Mouse (Mus musculus): Measurements from ENCODE around the gene Ttf2. TPM values are rescaled to one million over a fixed set of nuclear protein-coding genes. Genes with fewer than 3 reads are reported as not detected.

The Ttf2 gene
- polyA plus RNA-seq, 1 experiment from 2014 or later = 23.0 TPM

DNA sequence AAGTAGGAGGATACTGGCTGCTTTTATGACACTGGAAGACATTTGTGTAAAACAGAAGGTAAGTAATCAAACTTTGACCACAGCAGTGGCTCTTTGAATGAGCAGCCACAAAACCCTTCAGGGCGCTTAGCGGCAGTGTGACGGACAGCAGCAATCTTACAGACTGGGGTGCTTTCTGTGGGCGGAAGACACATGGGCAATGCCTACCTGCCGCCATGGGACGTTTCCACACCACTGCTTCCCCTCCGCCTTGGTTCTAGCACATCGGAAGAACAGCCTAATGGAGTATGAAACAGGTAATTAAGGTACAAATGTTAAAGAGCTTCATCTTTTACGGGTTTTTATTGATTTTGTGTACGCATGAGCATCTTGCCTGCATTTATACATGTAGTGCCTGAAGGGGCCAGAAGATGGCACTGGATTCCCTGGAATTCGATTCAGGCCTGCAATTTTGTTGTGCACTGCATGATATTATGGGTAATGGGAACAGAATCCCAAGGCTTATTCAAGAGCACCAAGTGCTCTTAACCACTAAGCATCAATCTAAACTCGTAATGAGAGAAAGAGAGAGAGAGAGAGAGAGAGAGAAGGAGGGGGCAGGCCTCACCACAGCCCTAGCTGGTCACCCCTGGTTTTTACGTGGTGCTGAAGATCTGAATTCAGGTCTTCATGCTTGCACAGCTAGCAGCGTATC lies 5.5 kb downstream of the Ttf2 start:
- H3K36me3 ChIP-seq (replicated peaks; ENCODE audit: control insufficient read depth, insufficient read depth, low read depth, low read length) = peaks cover 5% of the 10 kb centered on the region; the same call in 1 of the 2 replicates

DNA sequence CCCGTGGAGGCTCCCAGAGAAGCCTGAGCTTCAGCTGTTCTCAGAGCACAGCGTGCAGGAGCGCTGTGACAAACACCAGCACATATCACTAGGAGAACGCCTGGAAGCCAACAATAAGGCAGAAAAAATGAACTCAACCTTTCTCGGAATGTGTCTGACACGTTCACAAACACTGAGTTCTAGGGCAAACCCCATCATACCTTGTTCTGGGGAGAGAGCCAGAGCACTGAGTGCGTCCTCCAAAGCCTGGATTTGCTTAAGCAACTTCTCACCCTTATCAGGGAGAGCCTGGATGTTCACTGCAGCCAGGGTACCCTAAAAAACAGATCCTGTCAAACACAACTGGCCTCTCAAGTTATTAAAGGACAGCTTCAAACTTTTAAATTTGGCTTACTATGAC lies 8.0 kb downstream of the Ttf2 start:
- Histone ChIP-seq H3K4me3 (ENCODE audit: low read depth, low read length) (no peak overlapping the region), H3K27me3 (ENCODE audit: control insufficient read depth, insufficient read depth, low read length) (no peaks in the 10 kb centered on the region), H3K4me1 (ENCODE audit: control insufficient read depth, insufficient read depth, low read length) (no peaks in the 10 kb centered on the region), H3K36me3 (replicated peaks; ENCODE audit: control insufficient read depth, insufficient read depth, low read depth, low read length) (peaks cover 5% of the 10 kb centered on the region; the same call in 1 of the 2 replicates), H3K9me3 (replicated peaks; ENCODE audit: control insufficient read depth, low read length) (no peaks in the 10 kb centered on the region), H3K9ac (replicated peaks; ENCODE audit: low read length) (no peak overlapping the region), H3K27ac (replicated peaks; ENCODE audit: low read depth, low read length) (no peak overlapping the region), H3K4me2 (ENCODE audit: low read depth, low read length) (no peak overlapping the region)
- DNase-seq (ENCODE audit: low spot score) = no peak
- 84% methylated on average over 7 of the region's 7 CpGs for WGBS
- ATAC-seq (replicated peaks; ENCODE audit: insufficient number of reproducible peaks, low FRiP score, low TSS enrichment, low read depth) = no peak

More for the DNA sequence above, 5.5 kb downstream of the Ttf2 start:
- no peak overlapping the region for H3K9ac ChIP-seq (replicated peaks; ENCODE audit: low read length)
- H3K4me2 ChIP-seq (ENCODE audit: low read depth, low read length) = no peak overlapping the region
- 82% methylated on average over 14 of the region's 14 CpGs for WGBS
- DNase-seq (ENCODE audit: low spot score) = peak; percentile 57
- H3K27ac ChIP-seq (replicated peaks; ENCODE audit: low read depth, low read length) = no peak overlapping the region
- H3K27me3 ChIP-seq (ENCODE audit: control insufficient read depth, insufficient read depth, low read length) = no peaks in the 10 kb centered on the region
- H3K9me3 ChIP-seq (replicated peaks; ENCODE audit: control insufficient read depth, low read length) = no peaks in the 10 kb centered on the region
- H3K4me1 ChIP-seq (ENCODE audit: control insufficient read depth, insufficient read depth, low read length) = no peaks in the 10 kb centered on the region
- ATAC-seq (replicated peaks; ENCODE audit: insufficient number of reproducible peaks, low FRiP score, low TSS enrichment, low read depth) = no peak
- no peak overlapping the region for H3K4me3 ChIP-seq (ENCODE audit: low read depth, low read length)

- Histone ChIP-seq H3K4me2 (ENCODE audit: low read depth, low read length) (no peak overlapping the region), H3K4me1 (ENCODE audit: control insufficient read depth, insufficient read depth, low read length) (no peaks in the 10 kb centered on the region), H3K9ac (replicated peaks; ENCODE audit: low read length) (no peak overlapping the region), H3K4me3 (ENCODE audit: low read depth, low read length) (no peak overlapping the region), H3K36me3 (replicated peaks; ENCODE audit: control insufficient read depth, insufficient read depth, low read depth, low read length) (peaks cover 5% of the 10 kb centered on the region; the same call in 1 of the 2 replicates), H3K9me3 (replicated peaks; ENCODE audit: control insufficient read depth, low read length) (no peaks in the 10 kb centered on the region), H3K27ac (replicated peaks; ENCODE audit: low read depth, low read length) (no peak overlapping the region), H3K27me3 (ENCODE audit: control insufficient read depth, insufficient read depth, low read length) (no peaks in the 10 kb centered on the region)
- WGBS = 83% methylated on average over 5 of the region's 5 CpGs
- no peak for DNase-seq (ENCODE audit: low spot score)
- ATAC-seq (replicated peaks; ENCODE audit: insufficient number of reproducible peaks, low FRiP score, low TSS enrichment, low read depth) = no peak
Measured at GRCm38 (mm10) chr3:100961007-100961406, 8.5 kb downstream of the Ttf2 start.

- Histone ChIP-seq H3K27ac (replicated peaks; ENCODE audit: low read depth, low read length) (no peak overlapping the region), H3K4me1 (ENCODE audit: control insufficient read depth, insufficient read depth, low read length) (no peaks in the 10 kb centered on the region), H3K4me3 (ENCODE audit: low read depth, low read length) (no peak overlapping the region), H3K9ac (replicated peaks; ENCODE audit: low read length) (no peak overlapping the region), H3K36me3 (replicated peaks; ENCODE audit: control insufficient read depth, insufficient read depth, low read depth, low read length) (peaks cover 2% of the 10 kb centered on the region), H3K9me3 (replicated peaks; ENCODE audit: control insufficient read depth, low read length) (no peaks in the 10 kb centered on the region), H3K4me2 (ENCODE audit: low read depth, low read length) (no peak overlapping the region), H3K27me3 (ENCODE audit: control insufficient read depth, insufficient read depth, low read length) (no peaks in the 10 kb centered on the region)
- DNase-seq (ENCODE audit: low spot score) (no peak), ATAC-seq (replicated peaks; ENCODE audit: insufficient number of reproducible peaks, low FRiP score, low TSS enrichment, low read depth) (no peak)
Measured at GRCm38 (mm10) chr3:100954616-100955015, 14.8 kb downstream of the Ttf2 start.

DNA sequence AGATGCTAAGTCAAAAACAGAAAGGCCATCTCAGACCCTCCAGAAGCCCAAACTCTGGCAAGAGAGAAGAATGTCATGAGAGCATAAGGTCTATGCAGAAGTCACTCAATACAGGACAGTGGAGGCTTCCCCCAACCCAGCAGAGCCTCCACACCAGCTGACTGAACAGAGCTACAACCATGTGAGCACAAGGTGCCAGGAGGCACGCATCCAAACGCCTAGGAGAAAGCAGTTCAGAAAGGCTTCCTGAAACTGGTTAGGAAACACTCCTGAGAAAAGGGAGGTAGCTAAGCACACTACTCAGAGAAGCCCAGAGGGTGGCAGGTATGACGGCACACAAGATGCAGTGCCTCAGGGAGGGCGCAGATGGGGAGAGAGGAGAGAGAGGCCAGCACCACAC lies 17.9 kb downstream of the Ttf2 start:
- no peak for ATAC-seq (replicated peaks; ENCODE audit: insufficient number of reproducible peaks, low FRiP score, low TSS enrichment, low read depth)
- Histone ChIP-seq H3K4me3 (ENCODE audit: low read depth, low read length) (no peak overlapping the region), H3K4me2 (ENCODE audit: low read depth, low read length) (no peak overlapping the region), H3K9me3 (replicated peaks; ENCODE audit: control insufficient read depth, low read length) (no peaks in the 10 kb centered on the region), H3K36me3 (replicated peaks; ENCODE audit: control insufficient read depth, insufficient read depth, low read depth, low read length) (peaks cover 2% of the 10 kb centered on the region), H3K4me1 (ENCODE audit: control insufficient read depth, insufficient read depth, low read length) (no peaks in the 10 kb centered on the region), H3K9ac (replicated peaks; ENCODE audit: low read length) (no peak overlapping the region), H3K27ac (replicated peaks; ENCODE audit: low read depth, low read length) (no peak overlapping the region), H3K27me3 (ENCODE audit: control insufficient read depth, insufficient read depth, low read length) (no peaks in the 10 kb centered on the region)
- WGBS = 92% methylated on average over 4 of the region's 4 CpGs
- DNase-seq (ENCODE audit: low spot score) = no peak

- Histone ChIP-seq H3K27me3 (ENCODE audit: control insufficient read depth, insufficient read depth, low read length) (no peaks in the 10 kb centered on the region), H3K4me2 (ENCODE audit: low read depth, low read length) (no peak overlapping the region), H3K4me3 (ENCODE audit: low read depth, low read length) (no peak overlapping the region), H3K9me3 (replicated peaks; ENCODE audit: control insufficient read depth, low read length) (no peaks in the 10 kb centered on the region), H3K9ac (replicated peaks; ENCODE audit: low read length) (no peak overlapping the region), H3K4me1 (ENCODE audit: control insufficient read depth, insufficient read depth, low read length) (no peaks in the 10 kb centered on the region), H3K36me3 (replicated peaks; ENCODE audit: control insufficient read depth, insufficient read depth, low read depth, low read length) (peaks cover 6% of the 10 kb centered on the region; the same call in 1 of the 2 replicates), H3K27ac (replicated peaks; ENCODE audit: low read depth, low read length) (no peak overlapping the region)
- DNase-seq (ENCODE audit: low spot score) (no peak), ATAC-seq (replicated peaks; ENCODE audit: insufficient number of reproducible peaks, low FRiP score, low TSS enrichment, low read depth) (no peak)
- WGBS = 94% methylated on average over 8 of the region's 8 CpGs
Measured at GRCm38 (mm10) chr3:100947286-100947685, 22.2 kb downstream of the Ttf2 start.

GRCm38 (mm10) chr3:100940496-100941037 lies 28.9 kb downstream of the Ttf2 start:
- ATAC-seq (replicated peaks; ENCODE audit: insufficient number of reproducible peaks, low FRiP score, low TSS enrichment, low read depth) (no peak), DNase-seq (ENCODE audit: low spot score) (no peak)
- peaks cover 6% of the 10 kb centered on the region; the same call in 1 of the 2 replicates for H3K36me3 ChIP-seq (replicated peaks; ENCODE audit: control insufficient read depth, insufficient read depth, low read depth, low read length)
- no peak overlapping the region for H3K27ac ChIP-seq (replicated peaks; ENCODE audit: low read depth, low read length)
- no peaks in the 10 kb centered on the region for H3K9me3 ChIP-seq (replicated peaks; ENCODE audit: control insufficient read depth, low read length)
- 86% methylated on average over 4 of the region's 4 CpGs for WGBS
- no peaks in the 10 kb centered on the region for H3K4me1 ChIP-seq (ENCODE audit: control insufficient read depth, insufficient read depth, low read length)
- H3K9ac ChIP-seq (replicated peaks; ENCODE audit: low read length) = no peak overlapping the region
- H3K4me2 ChIP-seq (ENCODE audit: low read depth, low read length) = no peak overlapping the region
- H3K4me3 ChIP-seq (ENCODE audit: low read depth, low read length) = no peak overlapping the region
- no peaks in the 10 kb centered on the region for H3K27me3 ChIP-seq (ENCODE audit: control insufficient read depth, insufficient read depth, low read length)

DNA sequence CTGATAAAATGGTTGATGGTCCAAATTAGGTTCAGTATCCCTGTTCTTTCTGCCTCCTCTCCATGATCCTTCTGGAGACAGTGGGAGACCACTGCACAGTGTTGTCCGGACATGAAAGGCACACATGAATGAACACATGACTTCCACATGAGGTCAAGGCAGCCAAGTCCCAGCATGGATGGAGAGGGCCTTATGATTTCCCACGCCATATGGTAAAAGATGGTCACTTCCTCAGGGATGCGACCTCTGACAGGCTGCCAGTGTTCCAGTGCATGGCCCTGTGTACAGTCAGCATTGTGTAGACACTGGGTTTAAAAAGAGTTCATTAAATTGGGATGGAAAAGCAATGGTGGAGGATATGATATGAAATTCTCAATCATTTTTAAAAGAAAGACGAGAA lies 31.3 kb downstream of the Ttf2 start:
- WGBS = 88% methylated on average over 4 of the region's 4 CpGs
- no peak for DNase-seq (ENCODE audit: low spot score)

More for the DNA sequence above, 31.3 kb downstream of the Ttf2 start:
- no peak overlapping the region for H3K9ac ChIP-seq (replicated peaks; ENCODE audit: low read length)
- H3K36me3 ChIP-seq (replicated peaks; ENCODE audit: control insufficient read depth, insufficient read depth, low read depth, low read length) = peaks cover 4% of the 10 kb centered on the region; the same call in 1 of the 2 replicates
- no peaks in the 10 kb centered on the region for H3K27me3 ChIP-seq (ENCODE audit: control insufficient read depth, insufficient read depth, low read length)
- no peak overlapping the region for H3K4me3 ChIP-seq (ENCODE audit: low read depth, low read length)
- H3K4me2 ChIP-seq (ENCODE audit: low read depth, low read length) = no peak overlapping the region
- ATAC-seq (replicated peaks; ENCODE audit: insufficient number of reproducible peaks, low FRiP score, low TSS enrichment, low read depth) = no peak
- no peak overlapping the region for H3K27ac ChIP-seq (replicated peaks; ENCODE audit: low read depth, low read length)
- no peaks in the 10 kb centered on the region for H3K4me1 ChIP-seq (ENCODE audit: control insufficient read depth, insufficient read depth, low read length)
- H3K9me3 ChIP-seq (replicated peaks; ENCODE audit: control insufficient read depth, low read length) = no peaks in the 10 kb centered on the region

Data from embryonic facial prominence, embryonic 11.5 days (tissue).